Mouse (Mus musculus): ENCODE measurements at regions not wholly inside any gene's neighbourhood (a gene's known extent, or its start where the extent isn't known, plus 50 kb on each side); places are given as distances from the start of the nearest gene placed in this dataset.

- no peak for TF ChIP-seq POLR2A (IDR thresholded peaks at IDR 0.05; ENCODE audit: borderline replicate concordance, extremely low read depth, low read depth, low read length)
- no peak for TF ChIP-seq CTCF (IDR thresholded peaks at IDR 0.05; ENCODE audit: insufficient read depth, low read length)
These were observed 135.8 kb downstream of the Tpra1 start for GRCm38 (mm10) chr6:89037901-89038300.
